Mouse (Mus musculus): ENCODE measurements around the gene Trim11.

The Trim11 gene

DNA sequence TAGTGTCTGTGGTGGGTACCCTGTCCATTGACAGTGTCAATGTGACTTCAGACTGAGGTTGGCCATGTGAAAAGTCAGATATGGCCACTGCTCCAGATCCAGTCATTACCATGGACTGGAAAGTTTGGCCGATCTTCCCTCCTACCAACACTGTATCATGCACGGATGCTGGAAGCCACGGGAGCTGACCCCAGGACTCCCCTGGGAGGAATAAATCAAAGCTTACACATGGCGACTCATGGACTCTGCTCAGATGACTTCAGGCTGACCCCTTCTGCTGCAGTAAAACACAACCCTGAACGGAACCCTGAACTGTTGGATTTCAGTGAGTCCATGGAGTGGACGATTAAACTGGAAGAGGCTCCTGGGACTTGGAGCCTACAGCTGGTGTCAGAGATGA is 48.5 kb downstream of the Trim11 start:
- in situ Hi-C loops (cut with MboI, MseI), result no loop called here

DNA sequence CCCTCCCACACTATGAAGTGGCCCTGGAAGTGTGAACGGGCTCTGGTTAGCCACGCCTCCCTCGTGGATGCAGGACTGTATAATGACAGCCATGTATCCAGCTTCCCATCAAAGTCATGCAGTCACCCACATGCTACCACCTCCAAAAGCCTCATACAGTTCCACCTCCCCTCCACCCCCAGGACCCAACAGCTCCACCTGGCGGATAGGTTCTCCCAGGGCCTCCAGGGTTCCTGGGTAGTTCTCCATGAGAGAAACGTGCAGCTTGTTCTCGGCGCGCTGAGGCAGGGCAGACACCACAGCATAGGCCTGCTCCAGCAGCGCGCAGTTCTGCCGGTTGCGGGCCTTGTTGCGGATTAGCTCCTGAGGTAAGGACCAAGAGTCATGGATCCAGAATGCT is 51.1 kb downstream of the Trim11 start:
- in situ Hi-C loops (cut with MboI, MseI), result no loop called here
